Mouse (Mus musculus) lung, embryonic 16.5 days (tissue): ENCODE measurements at regions not wholly inside any gene's neighbourhood (a gene's known extent, or its start where the extent isn't known, plus 50 kb on each side); places are given as distances from the start of the nearest gene placed in this dataset.

Experiments
- ATAC-seq: fragments of 200-750 bp; cut with Nextera tagmentation; 2 replicates; pipeline ENCODE4 v1.8.0; 2017; ENCODE audit warnings: low read depth, mild to moderate bottlenecking, moderate library complexity
- H3K27ac ChIP-seq: fragments of 300-500 bp; sonication (generic); 2 replicates; pipeline ENCODE4 v1.5.1; 2014; ENCODE audit warnings: mild to moderate bottlenecking, control low read depth, low read length
- H3K27me3 ChIP-seq: fragments of 300-500 bp; sonication (generic); 2 replicates; pipeline ENCODE4 v1.6.1; 2014; ENCODE audit warnings: low read depth, low read length, mixed read lengths; ENCODE audit not compliant: control insufficient read depth, insufficient read depth
- H3K36me3 ChIP-seq: fragments of 300-500 bp; sonication (generic); 2 replicates; pipeline ENCODE4 v1.6.1; 2014; ENCODE audit warnings: low read length; ENCODE audit not compliant: control insufficient read depth, insufficient read depth
- H3K4me1 ChIP-seq: fragments of 300-500 bp; sonication (generic); replicated peaks from 2 replicates; pipeline ENCODE4 v1.6.1; 2014; ENCODE audit warnings: low read length, mixed read lengths; ENCODE audit not compliant: control insufficient read depth, insufficient read depth
- H3K4me2 ChIP-seq: fragments of 300-500 bp; sonication (generic); 2 replicates; pipeline ENCODE4 v1.6.1; 2014; ENCODE audit warnings: low read depth, low read length, control low read depth
- H3K4me3 ChIP-seq: fragments of 300-500 bp; sonication (generic); 2 replicates; pipeline ENCODE4 v1.5.1; 2014; ENCODE audit warnings: mild to moderate bottlenecking, low read length, control low read depth
- H3K9ac ChIP-seq: fragments of 300-500 bp; sonication (generic); 2 replicates; pipeline ENCODE4 v1.6.1; 2014; ENCODE audit warnings: low read length, control low read depth
- H3K9me3 ChIP-seq: fragments of 300-500 bp; sonication (generic); 2 replicates; pipeline ENCODE4 v1.6.1; 2016; ENCODE audit warnings: low read length; ENCODE audit not compliant: control insufficient read depth
- WGBS: fragments of 180-500 bp; shearing (Covaris S2); extraction: QIAGEN DNeasy Blood & Tissue Kit; methylation state at CpG from one replicate; pipeline ENCODE4 v1.1.7; 2014; 5-methylcytosine and 5-hydroxymethylcytosine counted together

- Histone ChIP-seq H3K4me1 (peaks cover 15% of the 10 kb centered on the region), H3K27me3 (no peaks in the 10 kb centered on the region), H3K36me3 (no peaks in the 10 kb centered on the region), H3K27ac (no peak overlapping the region), H3K9ac (no peak overlapping the region), H3K4me2 (no peak overlapping the region), H3K9me3 (no peaks in the 10 kb centered on the region), H3K4me3 (no peak overlapping the region)
- ATAC-seq, result no peak
- 83% methylated on average over 5 of the region's 5 CpGs for WGBS
These were observed 114.1 kb downstream of the Erv3 start for GRCm38 (mm10) chr2:131745381-131745895.

- Histone ChIP-seq H3K4me2 (no peak overlapping the region), H3K27me3 (no peaks in the 10 kb centered on the region), H3K36me3 (no peaks in the 10 kb centered on the region), H3K27ac (no peak overlapping the region), H3K9ac (no peak overlapping the region), H3K9me3 (no peaks in the 10 kb centered on the region), H3K4me1 (peaks cover 15% of the 10 kb centered on the region), H3K4me3 (no peak overlapping the region)
- 72% methylated on average over 9 of the region's 9 CpGs for WGBS
- no peak for ATAC-seq
These were observed 114.6 kb downstream of the Erv3 start for GRCm38 (mm10) chr2:131744957-131745356.

DNA sequence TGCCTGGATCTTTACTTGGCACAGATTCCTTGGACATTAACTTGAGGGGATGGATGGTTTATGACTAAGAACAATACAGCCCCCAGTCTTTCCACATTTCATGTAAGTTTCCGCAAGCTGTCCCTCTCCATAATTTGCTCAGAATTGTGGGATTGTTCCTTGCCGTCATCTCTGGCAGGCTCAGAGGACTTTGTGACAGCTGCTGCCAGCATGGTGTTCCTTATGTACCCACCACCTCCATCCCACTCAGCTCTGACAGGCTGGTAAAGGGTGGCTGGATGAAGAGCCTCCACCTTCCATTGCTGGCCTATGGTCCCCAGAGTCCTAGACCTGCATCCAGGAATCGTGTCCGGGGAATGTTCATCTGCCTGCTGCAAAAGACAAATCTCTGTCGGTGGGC, 119.1 kb downstream of the Erv3 start:
- Histone ChIP-seq H3K9me3 (no peaks in the 10 kb centered on the region), H3K4me1 (no peaks in the 10 kb centered on the region), H3K9ac (no peak overlapping the region), H3K4me3 (no peak overlapping the region), H3K27ac (no peak overlapping the region), H3K4me2 (no peak overlapping the region), H3K36me3 (no peaks in the 10 kb centered on the region), H3K27me3 (no peaks in the 10 kb centered on the region)
- ATAC-seq, result no peak
- 78% methylated on average over 5 of the region's 5 CpGs for whole genome bisulfite sequencing

DNA sequence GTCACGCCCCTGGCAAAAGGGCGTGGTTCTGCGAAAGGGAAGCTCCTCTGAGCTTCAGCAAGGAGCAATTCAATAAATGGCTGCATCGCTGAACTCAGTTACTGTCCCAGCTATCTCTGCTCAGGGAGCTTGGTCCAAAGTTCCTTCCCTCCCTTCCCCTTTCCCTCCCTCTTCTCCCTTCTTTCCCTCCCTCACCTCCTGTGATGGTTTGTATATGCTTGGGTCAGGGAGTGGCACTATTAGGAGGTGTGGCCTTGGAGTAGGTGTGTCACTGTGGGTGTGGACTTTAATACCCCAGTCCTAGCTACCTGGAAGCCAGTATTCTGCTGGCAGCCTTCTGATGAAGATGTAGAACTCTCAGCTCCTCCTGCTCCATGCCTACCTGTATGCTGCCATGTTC, 120.5 kb downstream of the Erv3 start:
- 76% methylated on average over 4 of the region's 4 CpGs for WGBS
- no peak for ATAC-seq
- Histone ChIP-seq H3K9ac (no peak overlapping the region), H3K36me3 (no peaks in the 10 kb centered on the region), H3K4me1 (peaks cover 8% of the 10 kb centered on the region), H3K4me2 (no peak overlapping the region), H3K27me3 (no peaks in the 10 kb centered on the region), H3K4me3 (no peak overlapping the region), H3K27ac (no peak overlapping the region), H3K9me3 (no peaks in the 10 kb centered on the region)

DNA sequence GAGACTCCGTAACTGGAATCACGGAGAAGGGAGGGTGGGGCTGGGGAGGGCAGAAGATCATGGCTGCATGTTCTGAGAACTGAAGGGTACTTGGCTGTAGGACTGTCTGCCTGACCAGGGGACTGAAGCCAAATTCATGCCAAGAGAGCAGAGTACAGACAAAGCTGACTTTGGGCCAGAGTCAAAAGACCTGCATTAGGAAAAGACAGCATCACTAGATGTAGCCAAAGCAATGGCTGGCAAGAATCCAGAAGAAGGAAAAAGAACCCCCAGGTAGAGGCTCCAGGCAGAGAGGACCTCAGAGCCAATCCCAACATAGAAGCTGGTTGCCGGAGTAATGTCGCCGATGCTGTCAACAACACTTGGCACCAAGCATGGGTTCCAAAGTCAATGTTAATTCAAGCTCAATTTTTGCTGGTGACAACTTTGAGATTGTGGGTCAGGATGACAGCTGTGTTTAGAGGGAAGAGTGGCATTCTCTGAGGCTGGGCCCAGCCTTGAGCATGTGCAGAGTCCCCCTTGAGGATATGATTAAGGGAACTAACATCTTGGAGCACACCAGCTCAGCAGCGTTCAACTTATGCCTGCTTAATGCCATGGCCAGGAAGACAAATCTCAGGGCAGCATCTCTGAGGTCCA, 124.7 kb downstream of the Erv3 start:
- peaks cover 11% of the 10 kb centered on the region for H3K4me1 ChIP-seq
- 64% methylated on average over 6 of the region's 6 CpGs for WGBS
- no peaks in the 10 kb centered on the region for H3K27me3 ChIP-seq
- H3K9ac ChIP-seq, result no peak overlapping the region
- H3K36me3 ChIP-seq, result no peaks in the 10 kb centered on the region
- no peaks in the 10 kb centered on the region for H3K9me3 ChIP-seq
- ATAC-seq, result no peak; the same call in 1 of the 2 replicates
- no peak overlapping the region for H3K4me3 ChIP-seq
- H3K27ac ChIP-seq, result no peak overlapping the region
- H3K4me2 ChIP-seq, result no peak overlapping the region

DNA sequence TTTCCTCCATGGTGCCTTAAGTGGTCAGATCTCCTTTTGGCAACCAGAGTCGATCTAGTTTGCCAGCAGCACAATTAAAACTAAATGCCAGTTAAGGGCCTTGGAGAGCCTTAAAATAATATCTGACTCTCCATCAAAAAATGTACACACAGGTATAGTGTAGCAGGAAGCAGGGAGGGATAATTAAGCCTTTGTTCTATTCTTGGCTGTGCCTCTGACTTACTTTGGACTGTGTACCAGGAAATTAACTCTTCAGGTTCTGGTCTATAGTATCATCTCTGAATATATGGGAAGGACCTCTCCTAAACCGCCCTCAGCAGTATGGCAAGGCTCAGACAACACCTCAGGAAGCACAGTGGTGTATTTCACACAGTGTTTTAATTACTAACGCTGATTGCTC, 133.0 kb downstream of the Erv3 start:
- WGBS, result 32% methylated on average over 3 of the region's 3 CpGs
- H3K9ac ChIP-seq, result no peak overlapping the region
- peak; percentile 88 for ATAC-seq

DNA sequence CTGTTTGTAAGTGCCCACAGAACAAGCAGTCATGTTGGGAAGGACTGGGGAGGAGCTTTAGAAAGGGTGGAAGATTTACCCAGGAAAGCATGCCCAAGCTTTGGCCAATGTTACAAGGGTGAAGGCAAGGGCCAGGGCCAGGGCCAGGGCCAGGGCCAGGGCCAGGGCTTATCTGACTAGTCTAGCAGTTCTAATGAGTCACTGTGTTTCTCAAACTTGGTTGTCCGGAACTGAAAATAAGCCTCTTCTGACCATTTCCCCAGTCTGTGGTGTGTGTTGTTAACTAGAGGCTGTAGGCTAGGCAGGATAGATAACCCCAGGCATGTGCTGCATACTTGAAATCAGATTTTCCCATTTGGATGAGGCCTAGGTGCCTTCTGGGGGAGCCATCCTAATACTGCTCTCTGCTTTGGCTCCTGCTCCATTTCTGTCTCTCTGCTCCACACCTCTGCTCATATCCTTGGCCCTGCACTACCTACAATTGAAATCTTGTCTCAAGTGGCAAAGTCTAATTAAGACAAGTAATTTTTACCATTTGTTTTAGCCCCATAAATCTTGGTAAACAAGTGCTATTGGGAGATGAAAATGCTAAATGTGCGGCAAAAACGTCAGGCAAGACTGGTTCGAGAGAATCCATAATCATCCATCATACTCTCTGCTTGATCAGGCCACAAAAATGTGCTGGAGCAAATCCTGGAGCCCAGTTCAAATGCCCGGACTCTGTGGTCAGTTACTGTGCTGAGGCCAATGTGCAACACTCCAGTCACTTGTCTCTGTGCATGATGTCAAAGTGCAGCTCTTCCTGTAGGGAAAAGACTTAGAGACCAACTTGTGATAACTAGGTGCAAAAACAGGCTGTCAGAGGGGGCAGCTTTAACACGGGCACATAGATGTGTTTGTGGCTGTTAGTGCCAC, 137.7 kb downstream of the Erv3 start:
- ATAC-seq, result no peak
- Histone ChIP-seq H3K27me3 (no peaks in the 10 kb centered on the region), H3K9ac (no peak overlapping the region), H3K4me3 (no peak overlapping the region), H3K9me3 (peaks cover 9% of the 10 kb centered on the region; the same call in 1 of the 2 replicates), H3K27ac (no peak overlapping the region), H3K4me1 (peaks cover 4% of the 10 kb centered on the region; the same call in 1 of the 2 replicates), H3K4me2 (no peak overlapping the region), H3K36me3 (no peaks in the 10 kb centered on the region)
- 77% methylated on average over 6 of the region's 6 CpGs for WGBS

More for the DNA sequence above, 133.0 kb downstream of the Erv3 start:
- Histone ChIP-seq H3K27ac (0 out of 2 replicates have a peak overlapping the region, but pooled peaks have one; percentile 28), H3K4me1 (peaks cover 6% of the 10 kb centered on the region; the same call in 1 of the 2 replicates), H3K9me3 (peaks cover 9% of the 10 kb centered on the region; the same call in 1 of the 2 replicates), H3K4me2 (no peak overlapping the region), H3K27me3 (no peaks in the 10 kb centered on the region), H3K4me3 (no peak overlapping the region), H3K36me3 (no peaks in the 10 kb centered on the region)

DNA sequence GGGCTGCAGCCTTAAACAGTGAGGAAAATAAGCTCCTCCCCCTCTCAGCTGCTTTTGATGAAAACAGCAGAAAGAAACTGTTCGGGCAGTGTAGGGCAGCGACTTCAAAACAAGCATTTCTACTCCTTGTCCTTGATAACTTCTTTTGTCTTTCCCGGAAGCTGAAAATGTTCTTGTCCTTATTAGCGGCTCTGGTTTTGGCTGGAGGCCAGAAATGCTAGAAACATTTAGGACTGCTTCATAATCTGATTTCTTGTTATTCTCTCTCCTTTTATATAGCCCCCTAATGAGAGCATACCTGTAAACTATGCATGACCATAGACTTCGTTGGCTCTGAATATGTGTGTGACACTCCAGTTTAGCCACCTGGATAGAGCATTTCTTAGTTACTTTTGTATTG, 142.0 kb downstream of the Erv3 start:
- no peaks in the 10 kb centered on the region for H3K36me3 ChIP-seq
- H3K4me1 ChIP-seq, result no peaks in the 10 kb centered on the region
- H3K27me3 ChIP-seq, result no peaks in the 10 kb centered on the region
- H3K9me3 ChIP-seq, result no peaks in the 10 kb centered on the region
- H3K27ac ChIP-seq, result no peak overlapping the region
- H3K9ac ChIP-seq, result no peak overlapping the region
- no peak overlapping the region for H3K4me3 ChIP-seq
- 63% methylated on average over 5 of the region's 5 CpGs for WGBS
- H3K4me2 ChIP-seq, result no peak overlapping the region
- no peak for ATAC-seq

DNA sequence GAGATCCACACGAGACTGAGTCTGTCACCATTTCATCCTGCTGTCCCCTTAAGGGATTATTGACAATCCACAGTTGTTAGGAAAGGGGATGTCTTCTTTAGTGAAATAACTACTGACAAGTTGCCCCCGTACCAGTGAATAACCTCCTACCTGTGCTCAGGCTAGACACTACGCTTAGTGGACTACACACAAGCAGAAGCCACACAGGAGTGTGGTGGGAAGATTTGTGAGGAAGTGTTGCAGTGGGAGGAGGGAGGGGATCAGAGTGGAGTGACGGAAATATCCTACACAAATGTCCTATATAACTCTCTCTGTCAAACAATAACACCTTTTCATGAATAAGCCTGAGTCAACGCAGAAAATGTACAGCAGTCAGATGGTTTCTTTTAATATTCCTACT, 142.7 kb downstream of the Erv3 start:
- no peak overlapping the region for H3K27ac ChIP-seq
- H3K27me3 ChIP-seq, result no peaks in the 10 kb centered on the region
- no peak overlapping the region for H3K9ac ChIP-seq
- H3K4me1 ChIP-seq, result no peaks in the 10 kb centered on the region
- no peak overlapping the region for H3K4me2 ChIP-seq
- ATAC-seq, result no peak
- H3K36me3 ChIP-seq, result no peaks in the 10 kb centered on the region
- H3K4me3 ChIP-seq, result no peak overlapping the region
- WGBS, result 82% methylated on average over 5 of the region's 5 CpGs
- no peaks in the 10 kb centered on the region for H3K9me3 ChIP-seq
